Mouse (Mus musculus) cortical plate, adult 2 months (tissue): ENCODE data around the gene Scrn2. TPM values are rescaled to one million over a fixed set of nuclear protein-coding genes. Genes with fewer than 3 reads are reported as not detected.

Source experiments
- H3K27ac ChIP-seq: fragments of 200-500 bp; 2 replicates; pipeline ENCODE4 v1.5.1; 2012; ENCODE audit warnings: low read length, control low read depth, inconsistent platforms; ENCODE audit not compliant: insufficient read depth
- H3K4me1 ChIP-seq: fragments of 200-500 bp; 2 replicates; pipeline ENCODE4 v1.6.1; 2011; ENCODE audit warnings: low read length; ENCODE audit not compliant: control insufficient read depth, insufficient read depth
- H3K4me3 ChIP-seq: fragments of 200-500 bp; 2 replicates; pipeline ENCODE4 v1.5.1; 2011; ENCODE audit warnings: mild to moderate bottlenecking, low read length, control low read depth; ENCODE audit not compliant: insufficient read depth
- CTCF ChIP-seq: fragments of 200-500 bp; IDR thresholded peaks from 2 replicates; pipeline ENCODE4 v1.5.1; 2011; ENCODE audit warnings: mild to moderate bottlenecking, control low read depth, low read length; ENCODE audit not compliant: insufficient read depth; ENCODE audit errors: extremely low read depth
- POLR2A ChIP-seq: fragments of 200-500 bp; IDR thresholded peaks from 2 replicates; pipeline ENCODE4 v1.6.1; 2011; ENCODE audit warnings: mild to moderate bottlenecking, low read length, control low read depth; ENCODE audit not compliant: insufficient read depth; ENCODE audit errors: extremely low read depth
- polyA plus RNA-seq: library from polyadenylated mRNA; depleted of rRNA; stranded (reverse); fragments of >200 nt; gene quantifications from 2 replicates; pipeline ENCODE4 v1.2.3, GENCODE M21; 2012

Gene Scrn2
- polyA plus RNA-seq, 1 experiment, result 4.4 TPM

GRCm38 (mm10) chr11:97050216-97050943 lies 20.6 kb downstream of the Scrn2 start, which contains the start of gene Osbpl7:
Gene Osbpl7, plus strand, starts transcription at chr11:97050628.
- Histone ChIP-seq H3K4me3 (peak within 1 kb of the TSS; percentile 54), H3K4me1 (peaks cover 1% of the 10 kb centered on the region; the same call in 1 of the 2 replicates), H3K27ac (no peak within 1 kb of the TSS)
- TF ChIP-seq CTCF (peak; percentile 40; the same call in 1 of the 2 replicates), POLR2A (peak; percentile 84)

DNA sequence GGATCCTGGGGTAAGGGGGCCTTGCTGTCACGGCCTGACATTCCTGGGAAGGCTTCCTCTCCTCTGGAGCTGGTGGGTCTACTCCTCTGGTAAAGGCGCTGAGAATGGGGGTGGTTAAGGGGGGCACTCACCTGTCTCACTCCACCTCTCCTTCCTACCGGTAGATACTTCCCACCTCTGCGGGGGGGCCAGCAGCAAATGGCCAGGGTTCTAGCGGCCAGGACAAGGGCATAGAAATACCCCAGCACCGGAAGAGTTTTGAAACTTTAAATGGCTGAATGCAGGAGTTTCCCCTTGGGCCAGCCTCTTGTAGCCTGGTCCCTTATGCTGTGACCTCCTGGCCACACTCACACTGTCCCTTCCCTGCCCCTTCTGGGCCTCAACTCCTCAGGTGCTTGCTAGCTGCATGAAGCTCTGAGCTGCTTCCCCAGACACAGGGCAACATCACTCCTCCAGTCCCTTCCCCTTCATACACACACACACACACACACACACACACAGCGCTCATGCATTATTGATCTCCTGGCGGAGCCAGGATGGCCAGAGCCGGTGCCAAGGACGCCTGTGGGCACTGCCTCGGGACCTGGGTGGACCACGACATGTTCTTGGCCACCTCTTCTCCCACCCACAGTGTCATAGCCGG lies 21.3 kb downstream of the Scrn2 start:
- no peak overlapping the region for H3K27ac ChIP-seq
- peaks cover 1% of the 10 kb centered on the region; the same call in 1 of the 2 replicates for H3K4me1 ChIP-seq
- H3K4me3 ChIP-seq, result peak overlapping the region; percentile 54
- TF ChIP-seq POLR2A, result no peak
- no peak for TF ChIP-seq CTCF

- H3K27ac ChIP-seq, result no peak overlapping the region
- peaks cover 1% of the 10 kb centered on the region; the same call in 1 of the 2 replicates for H3K4me1 ChIP-seq
- H3K4me3 ChIP-seq, result peak overlapping the region; percentile 54; the same call in 1 of the 2 replicates
- TF ChIP-seq POLR2A (no peak), CTCF (no peak)
Observed at GRCm38 (mm10) chr11:97052219-97052646, 22.5 kb downstream of the Scrn2 start.

GRCm38 (mm10) chr11:97063274-97063920 lies 33.7 kb downstream of the Scrn2 start:
- Histone ChIP-seq H3K4me3 (no peak overlapping the region), H3K27ac (peak overlapping the region; percentile 28; the same call in 1 of the 2 replicates), H3K4me1 (no peaks in the 10 kb centered on the region)
- TF ChIP-seq CTCF (no peak), POLR2A (no peak)

DNA sequence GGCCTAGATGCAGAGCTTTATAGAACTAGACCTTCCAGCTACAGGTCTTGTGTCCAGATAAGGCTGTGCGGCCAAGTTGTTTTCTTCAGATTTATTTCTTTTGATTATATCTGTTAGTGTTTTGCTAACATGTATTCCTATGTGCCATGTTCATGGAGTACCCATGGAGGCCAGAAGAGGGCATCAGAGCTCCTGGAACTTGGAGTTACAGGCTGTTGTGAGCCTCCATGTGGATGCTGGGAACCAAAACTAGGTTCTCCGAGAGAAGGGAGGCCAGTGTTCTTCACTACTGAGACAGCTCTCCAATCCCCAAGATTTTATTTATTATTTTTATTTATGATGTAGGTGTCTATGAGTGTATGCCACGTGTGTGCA lies 34.2 kb downstream of the Scrn2 start:
- Histone ChIP-seq H3K4me3 (no peak overlapping the region), H3K27ac (peak overlapping the region; percentile 28; the same call in 1 of the 2 replicates), H3K4me1 (no peaks in the 10 kb centered on the region)
- TF ChIP-seq POLR2A (no peak), CTCF (no peak)

- no peak for TF ChIP-seq POLR2A
- TF ChIP-seq CTCF, result no peak
- H3K27ac ChIP-seq, result no peak overlapping the region
- H3K4me3 ChIP-seq, result no peak overlapping the region
- H3K4me1 ChIP-seq, result peaks cover 2% of the 10 kb centered on the region; the same call in 1 of the 2 replicates
Observed at GRCm38 (mm10) chr11:97065538-97066295, 36.0 kb downstream of the Scrn2 start.

GRCm38 (mm10) chr11:97066656-97067360 lies 37.1 kb downstream of the Scrn2 start:
- peaks cover 2% of the 10 kb centered on the region; the same call in 1 of the 2 replicates for H3K4me1 ChIP-seq
- no peak overlapping the region for H3K27ac ChIP-seq
- TF ChIP-seq POLR2A, result no peak
- TF ChIP-seq CTCF, result no peak
- H3K4me3 ChIP-seq, result no peak overlapping the region

GRCm38 (mm10) chr11:97069333-97069732 lies 39.6 kb downstream of the Scrn2 start:
- TF ChIP-seq POLR2A (no peak), CTCF (no peak)
- H3K4me3 ChIP-seq, result no peak overlapping the region
- peaks cover 2% of the 10 kb centered on the region; the same call in 1 of the 2 replicates for H3K4me1 ChIP-seq
- no peak overlapping the region for H3K27ac ChIP-seq
